Mouse (Mus musculus): ENCODE measurements at regions not wholly inside any gene's neighbourhood (a gene's known extent, or its start where the extent isn't known, plus 50 kb on each side); places are given as distances from the start of the nearest gene placed in this dataset.
A peak's percentile ranks its signal among the peaks of the same experiment; 100 is the strongest.

DNA sequence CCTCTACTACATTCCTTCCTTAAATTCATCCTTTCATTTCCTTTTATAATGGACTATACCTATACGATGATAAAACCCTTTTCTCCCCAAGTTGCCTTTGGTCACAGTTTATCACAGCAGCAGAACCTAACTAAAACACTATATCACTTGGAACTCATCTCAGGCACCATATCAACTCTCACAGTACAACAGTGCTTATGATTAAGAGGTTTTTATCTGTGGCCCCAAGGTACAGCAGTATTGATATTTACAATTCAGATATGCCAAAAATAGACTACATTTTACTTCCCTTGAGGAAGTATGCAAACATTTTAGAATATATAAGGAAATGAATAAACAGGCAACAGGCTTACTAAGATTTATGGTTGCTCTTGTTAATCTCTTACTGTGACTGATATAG, 251.4 kb upstream of the Mef2c start:
- DNase-seq: no peak

GRCm38 (mm10) chr13:83266591-83266990, 237.2 kb upstream of the Mef2c start:
- DNase-seq: no peak

- no peak for DNase-seq
Measured at GRCm38 (mm10) chr13:83268663-83269062, 235.2 kb upstream of the Mef2c start.

DNA sequence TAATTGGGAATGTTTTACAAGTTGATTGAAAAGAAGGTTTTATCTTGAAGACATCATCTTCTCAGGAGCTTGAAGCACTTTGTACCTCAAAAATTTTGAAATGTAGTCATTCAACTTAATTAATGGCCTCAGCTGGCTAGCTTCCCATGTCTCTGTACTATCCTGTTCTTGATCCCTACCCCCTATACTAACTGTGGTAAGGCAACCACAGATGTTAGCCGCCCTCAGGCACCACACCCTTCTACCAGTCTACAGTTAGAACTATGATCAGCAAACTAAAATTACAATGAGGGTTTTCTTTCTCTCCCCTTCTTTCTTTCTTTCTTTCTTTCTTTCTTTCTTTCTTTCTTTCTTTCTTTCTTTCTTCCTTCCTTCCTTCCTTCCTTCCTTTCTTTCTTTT, 225.1 kb upstream of the Mef2c start:
- DNase-seq: no peak

DNA sequence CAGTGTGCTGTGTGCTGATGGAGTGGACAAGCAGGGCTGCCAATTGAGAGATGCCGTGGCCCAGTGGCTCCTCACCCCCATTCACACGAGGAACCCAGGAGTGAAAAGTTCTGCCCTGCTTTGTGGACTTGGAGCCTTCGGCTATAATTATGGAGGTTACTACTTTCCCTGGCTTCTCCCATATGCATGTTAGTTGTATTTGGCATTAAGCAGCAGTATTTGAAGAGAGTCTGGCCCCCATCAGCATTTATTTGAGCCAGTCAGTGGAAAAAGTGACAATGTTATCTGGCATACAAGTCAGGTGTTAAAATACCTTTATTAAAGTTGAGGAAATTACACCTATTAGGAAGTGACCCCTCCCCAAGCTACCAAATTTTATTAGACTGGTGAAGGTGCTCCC, 196.1 kb upstream of the Mef2c start:
- no peak for DNase-seq

GRCm38 (mm10) chr13:83328488-83328887, 175.3 kb upstream of the Mef2c start:
- DNase-seq: no peak

DNA sequence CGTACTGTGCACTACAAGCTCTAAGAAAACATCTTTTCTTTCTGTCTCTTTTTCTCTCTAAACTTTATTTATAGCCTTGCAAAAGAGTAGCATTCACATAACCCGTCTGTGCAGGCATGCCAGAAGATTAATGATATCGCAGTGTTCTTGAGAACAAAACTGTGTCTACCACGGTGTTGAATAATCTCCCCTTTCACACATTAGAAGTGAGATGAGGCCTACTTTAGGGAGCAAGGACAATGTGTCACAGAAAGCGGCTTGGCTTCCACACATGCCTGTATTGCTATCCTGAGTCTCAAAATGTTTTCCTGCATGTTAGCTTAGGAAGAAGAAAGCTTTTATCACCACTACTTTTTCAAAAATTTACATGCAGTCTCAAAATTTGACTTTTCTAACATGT, 170.1 kb upstream of the Mef2c start:
- DNase-seq: no peak

- no peak for DNase-seq
Measured at GRCm38 (mm10) chr13:83344611-83345319, 159.1 kb upstream of the Mef2c start.

DNA sequence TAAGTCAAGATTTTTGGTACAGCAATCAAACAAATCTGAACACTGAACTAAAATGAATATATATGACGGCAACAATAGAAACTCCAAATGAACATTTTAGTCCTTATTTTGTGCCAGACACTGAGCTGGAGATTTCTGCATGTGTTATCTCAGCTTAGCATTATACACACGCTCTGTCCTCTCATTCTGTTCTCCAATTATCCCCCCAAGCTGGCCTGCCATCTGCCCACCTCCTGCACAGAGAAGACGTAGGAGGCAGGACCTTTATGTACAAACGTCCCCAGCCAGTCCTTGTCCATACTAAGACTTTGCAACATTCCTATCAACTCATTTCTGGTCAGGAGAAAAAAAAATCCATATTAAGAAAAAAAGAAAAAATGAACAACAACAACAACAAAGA, 148.5 kb upstream of the Mef2c start:
- no peak for DNase-seq

- DNase-seq: no peak
Measured at GRCm38 (mm10) chr13:83360529-83360928, 143.3 kb upstream of the Mef2c start.

DNA sequence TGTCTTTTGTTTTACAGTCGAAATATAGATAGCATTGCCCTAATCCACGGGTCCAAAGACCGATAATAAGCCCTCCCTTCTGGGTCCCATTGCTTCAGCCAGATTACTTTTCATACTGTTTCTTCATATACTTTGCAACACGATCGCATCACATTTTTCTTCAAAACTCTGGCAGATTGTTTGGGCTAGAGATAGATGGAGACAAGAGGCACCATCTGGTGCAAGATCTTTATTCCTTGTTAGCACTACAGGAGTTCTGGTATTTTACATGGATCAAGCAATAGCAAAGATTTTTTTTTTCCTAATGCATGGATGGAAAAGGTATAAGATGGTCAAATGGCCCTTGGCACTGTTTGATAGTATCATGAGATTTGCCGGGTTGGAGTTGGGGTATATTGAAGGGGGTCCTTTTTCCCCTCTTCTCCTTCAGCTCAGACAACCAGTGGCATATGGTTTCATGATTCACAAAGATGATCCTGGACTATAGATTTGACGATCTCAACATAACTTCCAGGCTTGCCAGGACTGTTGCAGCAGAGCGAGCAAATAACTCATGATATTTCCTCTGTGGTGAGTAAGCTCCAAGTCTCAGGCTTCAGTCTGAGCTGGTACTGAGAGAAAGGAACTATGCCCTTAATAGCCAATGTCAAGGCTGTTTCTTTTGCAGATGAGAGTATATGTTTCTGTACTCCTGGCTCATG, 127.6 kb upstream of the Mef2c start:
- no peak for DNase-seq

DNA sequence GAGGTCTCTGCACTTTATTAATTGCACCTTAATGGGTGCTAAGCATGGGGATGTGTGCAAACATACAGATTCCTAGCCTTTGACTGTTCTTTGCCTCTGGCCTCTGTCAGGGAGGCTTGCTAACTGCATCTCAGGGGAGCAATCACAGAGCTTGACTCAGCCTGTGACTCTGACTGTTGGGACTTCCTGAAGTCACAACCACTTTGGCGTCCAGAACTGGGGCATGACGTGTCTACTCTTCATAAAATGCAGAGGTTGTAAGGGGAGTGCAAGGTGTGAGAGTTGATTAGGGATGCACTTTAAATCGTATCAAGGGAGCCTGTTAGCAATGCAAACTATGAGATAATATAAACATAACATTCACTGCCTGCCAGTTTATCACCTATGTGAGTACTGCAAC, 125.2 kb upstream of the Mef2c start:
- DNase-seq: no peak

DNA sequence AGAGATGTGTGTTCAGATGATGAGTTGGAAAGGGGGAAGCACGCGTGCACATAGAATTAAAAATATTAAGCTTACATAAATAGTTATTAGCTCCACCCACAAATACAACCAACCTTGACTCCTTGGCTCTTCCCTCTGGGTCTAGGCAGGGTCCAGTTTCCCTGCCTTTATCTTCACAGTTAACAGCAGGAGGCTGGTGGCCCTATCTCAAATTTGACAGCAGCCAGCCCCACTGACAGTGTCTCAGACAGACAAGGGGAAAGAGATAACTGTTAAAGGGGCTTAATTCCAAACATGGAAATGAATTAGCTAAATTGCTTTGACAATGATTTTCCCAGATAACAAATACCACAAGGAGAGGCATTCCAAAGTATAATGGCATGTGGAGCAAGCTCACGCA, 121.2 kb upstream of the Mef2c start:
- no peak for DNase-seq

DNA sequence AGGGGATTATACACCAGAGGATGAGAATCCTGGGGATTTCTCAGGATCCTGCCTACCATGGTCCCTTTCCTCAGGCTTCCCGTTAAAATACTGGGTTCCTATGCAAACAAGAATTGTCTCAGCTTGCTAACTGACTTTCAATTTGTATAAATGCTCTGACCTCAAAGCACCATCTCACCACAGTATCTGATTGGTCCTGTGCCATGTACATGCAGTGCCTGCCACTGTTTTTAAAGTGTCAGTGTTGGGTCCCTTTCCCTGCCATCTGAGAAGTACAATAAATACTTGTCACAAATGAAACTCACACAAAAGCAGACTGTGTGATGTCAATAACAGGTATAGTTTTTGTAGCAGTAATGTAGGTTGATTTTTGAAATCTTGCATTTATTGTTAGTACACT, 109.1 kb upstream of the Mef2c start:
- no peak for DNase-seq

DNA sequence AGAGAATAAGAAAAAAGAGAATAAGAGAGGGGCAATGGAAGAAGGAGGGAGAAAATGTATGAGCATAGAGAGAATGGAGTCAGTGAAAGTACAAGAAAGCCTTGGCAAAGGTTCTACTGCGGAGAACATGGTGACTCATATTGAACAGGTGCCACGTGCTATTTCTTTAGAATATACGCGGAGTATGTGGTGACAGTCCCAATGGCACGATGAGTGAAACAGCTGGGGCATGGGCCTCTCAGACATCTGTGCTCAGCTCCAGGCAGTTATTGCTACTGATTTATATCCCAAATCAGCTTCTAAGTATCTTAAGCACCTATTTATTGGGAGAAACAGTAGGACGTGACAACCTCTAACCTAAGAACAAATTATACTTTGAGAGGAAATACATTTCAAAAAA, 104.5 kb upstream of the Mef2c start:
- DNase-seq: no peak

DNA sequence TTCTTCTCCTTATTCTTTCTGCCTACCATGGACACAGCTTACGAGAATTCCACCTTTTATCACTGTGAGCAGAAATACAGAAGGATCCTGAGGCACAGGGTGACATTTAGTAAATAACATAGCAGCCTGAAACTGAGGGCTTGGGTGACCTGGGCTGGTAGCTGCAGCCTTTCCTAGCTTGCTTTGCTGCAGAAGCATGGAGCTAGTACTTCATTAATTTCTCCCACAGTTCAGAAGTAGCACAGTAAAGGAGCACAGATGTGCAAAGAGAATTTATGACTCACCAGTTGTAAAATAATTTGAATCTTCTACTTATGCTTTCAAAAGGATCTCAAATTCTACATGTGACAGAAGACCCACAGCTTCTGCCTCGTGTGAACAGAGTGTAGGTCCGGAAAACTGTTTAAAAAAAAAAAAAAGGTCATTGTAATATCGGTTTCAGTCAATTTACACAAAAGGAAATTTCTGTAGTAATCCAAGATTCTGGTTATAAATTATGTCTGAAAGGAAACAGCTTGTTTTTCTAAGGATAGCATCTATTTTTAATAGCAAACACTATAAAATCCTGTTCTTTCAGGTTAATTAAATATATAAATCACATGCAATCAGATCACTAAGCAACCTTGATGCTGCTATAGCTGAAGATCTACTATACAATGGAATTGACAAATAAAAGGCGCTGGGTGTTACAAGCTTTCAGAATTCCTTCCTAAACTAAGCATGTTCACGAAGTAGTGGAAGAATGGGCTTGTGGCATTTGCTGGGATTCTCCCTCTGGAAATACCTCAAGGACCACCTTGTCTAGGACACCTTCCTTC, 64.0 kb upstream of the Mef2c start:
- no peak for DNase-seq

GRCm38 (mm10) chr13:83444277-83444676, 59.6 kb upstream of the Mef2c start:
- DNase-seq: no peak

GRCm38 (mm10) chr13:83450820-83451219, 53.0 kb upstream of the Mef2c start:
- peak; percentile 19 for DNase-seq

- DNase-seq: no peak
Measured at GRCm38 (mm10) chr13:83452987-83453386, 50.8 kb upstream of the Mef2c start.
